Mouse (Mus musculus) forebrain, embryonic 15.5 days (tissue): ENCODE results near the gene Fbxl17. TPM values are rescaled to one million over a fixed set of nuclear protein-coding genes. Genes with fewer than 3 reads are reported as not detected.

ENCODE experiments used
- ATAC-seq: fragments of 200-750 bp; cut with Nextera tagmentation; replicated peaks from 2 replicates; pipeline ENCODE4 v1.8.0; 2017; ENCODE audit warnings: mild to moderate bottlenecking, moderate TSS enrichment, moderate library complexity
- H3K27ac ChIP-seq: fragments of 300-500 bp; sonication (generic); replicated peaks from 2 replicates; pipeline ENCODE4 v1.5.1; 2015; ENCODE audit warnings: mild to moderate bottlenecking, inconsistent platforms
- H3K27me3 ChIP-seq: fragments of 300-500 bp; sonication (generic); 2 replicates; pipeline ENCODE4 v1.6.1; 2015; ENCODE audit warnings: inconsistent platforms
- H3K36me3 ChIP-seq: fragments of 300-500 bp; sonication (generic); 2 replicates; pipeline ENCODE4 v1.6.1; 2015; ENCODE audit warnings: mild to moderate bottlenecking, inconsistent platforms
- H3K4me1 ChIP-seq: fragments of 300-500 bp; sonication (generic); 2 replicates; pipeline ENCODE4 v1.6.1; 2015; ENCODE audit warnings: inconsistent platforms
- H3K4me2 ChIP-seq: fragments of 300-500 bp; sonication (generic); replicated peaks from 2 replicates; pipeline ENCODE4 v1.6.1; 2015; ENCODE audit warnings: mild to moderate bottlenecking, inconsistent platforms
- H3K4me3 ChIP-seq: fragments of 300-500 bp; sonication (generic); 2 replicates; pipeline ENCODE4 v1.5.1; 2015; ENCODE audit warnings: mild to moderate bottlenecking, inconsistent platforms
- H3K9ac ChIP-seq: fragments of 300-500 bp; sonication (generic); replicated peaks from 2 replicates; pipeline ENCODE4 v1.6.1; 2015; ENCODE audit warnings: mild to moderate bottlenecking, inconsistent platforms
- H3K9me3 ChIP-seq: fragments of 300-500 bp; sonication (generic); 2 replicates; pipeline ENCODE4 v1.6.1; 2016; ENCODE audit warnings: inconsistent platforms
- WGBS: fragments of 180-500 bp; shearing (Covaris S2); methylation state at CpG from one replicate; pipeline ENCODE4 v1.1.7; 2015; ENCODE audit warnings: mixed read lengths; 5-methylcytosine and 5-hydroxymethylcytosine counted together
- polyA plus RNA-seq: library from polyadenylated mRNA; unstranded; fragments of >200 nt; fragmentation: Nextera tagmentation; extraction: Ambion mirVana; gene quantifications from 2 replicates; pipeline ENCODE4 v1.2.1, GENCODE M21; 2015

The Fbxl17 gene
- polyA plus RNA-seq, 1 experiment from 2014 or later: 8.7 TPM

- H3K9ac ChIP-seq: no peak overlapping the region
- no peaks in the 10 kb centered on the region for H3K27me3 ChIP-seq
- no peaks in the 10 kb centered on the region for H3K36me3 ChIP-seq
- ATAC-seq: no peak
- H3K4me1 ChIP-seq: no peaks in the 10 kb centered on the region
- no peak overlapping the region for H3K27ac ChIP-seq
- no peak overlapping the region for H3K4me3 ChIP-seq
- 0 out of 2 replicates have a peak, but pooled peaks cover 4% of the 10 kb centered on the region for H3K9me3 ChIP-seq
- H3K4me2 ChIP-seq: no peak overlapping the region
- 100% methylated on average over 1 of the region's 1 CpGs for WGBS
Observed at GRCm38 (mm10) chr17:63413973-63414580, 85.7 kb downstream of the Fbxl17 start.

GRCm38 (mm10) chr17:63411564-63411963 lies 88.3 kb downstream of the Fbxl17 start:
- H3K4me2 ChIP-seq: no peak overlapping the region
- H3K4me3 ChIP-seq: no peak overlapping the region
- H3K9ac ChIP-seq: no peak overlapping the region
- H3K27ac ChIP-seq: no peak overlapping the region
- WGBS: 84% methylated on average over 3 of the region's 3 CpGs
- H3K36me3 ChIP-seq: no peaks in the 10 kb centered on the region
- no peaks in the 10 kb centered on the region for H3K4me1 ChIP-seq
- H3K27me3 ChIP-seq: no peaks in the 10 kb centered on the region
- no peak for ATAC-seq
- 0 out of 2 replicates have a peak, but pooled peaks cover 4% of the 10 kb centered on the region for H3K9me3 ChIP-seq

GRCm38 (mm10) chr17:63410101-63410500 lies 89.7 kb downstream of the Fbxl17 start:
- Histone ChIP-seq H3K27me3 (no peaks in the 10 kb centered on the region), H3K27ac (no peak overlapping the region), H3K9me3 (0 out of 2 replicates have a peak, but pooled peaks cover 4% of the 10 kb centered on the region), H3K9ac (no peak overlapping the region), H3K4me3 (no peak overlapping the region), H3K36me3 (no peaks in the 10 kb centered on the region), H3K4me1 (peaks cover 5% of the 10 kb centered on the region), H3K4me2 (no peak overlapping the region)
- ATAC-seq: no peak
- WGBS: 94% methylated on average over 2 of the region's 2 CpGs

GRCm38 (mm10) chr17:63405955-63406354 lies 93.9 kb downstream of the Fbxl17 start:
- Histone ChIP-seq H3K27me3 (no peaks in the 10 kb centered on the region), H3K4me1 (peaks cover 30% of the 10 kb centered on the region), H3K36me3 (no peaks in the 10 kb centered on the region), H3K4me2 (no peak overlapping the region), H3K27ac (no peak overlapping the region), H3K4me3 (no peak overlapping the region), H3K9ac (no peak overlapping the region), H3K9me3 (no peaks in the 10 kb centered on the region)
- WGBS: 79% methylated on average over 4 of the region's 4 CpGs
- no peak for ATAC-seq

GRCm38 (mm10) chr17:63405471-63405870 lies 94.3 kb downstream of the Fbxl17 start:
- Histone ChIP-seq H3K9me3 (no peaks in the 10 kb centered on the region), H3K9ac (no peak overlapping the region), H3K36me3 (no peaks in the 10 kb centered on the region), H3K4me1 (peaks cover 30% of the 10 kb centered on the region), H3K4me2 (no peak overlapping the region), H3K27me3 (no peaks in the 10 kb centered on the region), H3K27ac (no peak overlapping the region), H3K4me3 (no peak overlapping the region)
- no peak for ATAC-seq
- WGBS: 80% methylated on average over 4 of the region's 4 CpGs

GRCm38 (mm10) chr17:63404968-63405367 lies 94.8 kb downstream of the Fbxl17 start:
- no peak overlapping the region for H3K27ac ChIP-seq
- no peaks in the 10 kb centered on the region for H3K27me3 ChIP-seq
- no peak overlapping the region for H3K9ac ChIP-seq
- no peak overlapping the region for H3K4me3 ChIP-seq
- WGBS: 21% methylated on average over 2 of the region's 2 CpGs
- no peaks in the 10 kb centered on the region for H3K9me3 ChIP-seq
- H3K36me3 ChIP-seq: no peaks in the 10 kb centered on the region
- peak; percentile 49; the same call in 1 of the 2 replicates for ATAC-seq
- no peak overlapping the region for H3K4me2 ChIP-seq
- H3K4me1 ChIP-seq: peaks cover 30% of the 10 kb centered on the region

- no peak overlapping the region for H3K4me3 ChIP-seq
- H3K4me1 ChIP-seq: peaks cover 30% of the 10 kb centered on the region
- H3K9me3 ChIP-seq: no peaks in the 10 kb centered on the region
- H3K27ac ChIP-seq: peak overlapping the region; percentile 12
- no peak overlapping the region for H3K9ac ChIP-seq
- H3K27me3 ChIP-seq: no peaks in the 10 kb centered on the region
- no peak overlapping the region for H3K4me2 ChIP-seq
- peak; percentile 36 for ATAC-seq
- H3K36me3 ChIP-seq: no peaks in the 10 kb centered on the region
Observed at GRCm38 (mm10) chr17:63403801-63404415, 95.9 kb downstream of the Fbxl17 start.

- Histone ChIP-seq H3K27ac (peak overlapping the region; percentile 12), H3K4me3 (no peak overlapping the region), H3K27me3 (no peaks in the 10 kb centered on the region), H3K36me3 (no peaks in the 10 kb centered on the region), H3K9ac (no peak overlapping the region), H3K4me2 (no peak overlapping the region), H3K9me3 (no peaks in the 10 kb centered on the region), H3K4me1 (peaks cover 30% of the 10 kb centered on the region)
- 80% methylated on average over 13 of the region's 13 CpGs for WGBS
- peak; percentile 26 for ATAC-seq
Observed at GRCm38 (mm10) chr17:63402741-63403681, 96.8 kb downstream of the Fbxl17 start.

GRCm38 (mm10) chr17:63402170-63402569 lies 97.6 kb downstream of the Fbxl17 start:
- Histone ChIP-seq H3K9ac (no peak overlapping the region), H3K4me2 (no peak overlapping the region), H3K27me3 (no peaks in the 10 kb centered on the region), H3K27ac (no peak overlapping the region), H3K9me3 (no peaks in the 10 kb centered on the region), H3K36me3 (no peaks in the 10 kb centered on the region), H3K4me3 (no peak overlapping the region), H3K4me1 (peaks cover 30% of the 10 kb centered on the region)
- ATAC-seq: no peak
- WGBS: 81% methylated on average over 3 of the region's 3 CpGs

- Histone ChIP-seq H3K4me3 (no peak overlapping the region), H3K27me3 (no peaks in the 10 kb centered on the region), H3K9me3 (no peaks in the 10 kb centered on the region), H3K4me2 (no peak overlapping the region), H3K9ac (no peak overlapping the region), H3K4me1 (peaks cover 30% of the 10 kb centered on the region), H3K27ac (no peak overlapping the region), H3K36me3 (no peaks in the 10 kb centered on the region)
- WGBS: 84% methylated on average over 5 of the region's 5 CpGs
- no peak for ATAC-seq
Observed at GRCm38 (mm10) chr17:63400640-63401039, 99.2 kb downstream of the Fbxl17 start.

- no peaks in the 10 kb centered on the region for H3K27me3 ChIP-seq
- no peak overlapping the region for H3K27ac ChIP-seq
- no peak overlapping the region for H3K4me2 ChIP-seq
- no peak overlapping the region for H3K9ac ChIP-seq
- H3K36me3 ChIP-seq: no peaks in the 10 kb centered on the region
- H3K9me3 ChIP-seq: no peaks in the 10 kb centered on the region
- no peak for ATAC-seq
- 93% methylated on average over 8 of the region's 8 CpGs for WGBS
- peaks cover 22% of the 10 kb centered on the region for H3K4me1 ChIP-seq
- H3K4me3 ChIP-seq: no peak overlapping the region
Observed at GRCm38 (mm10) chr17:63399816-63400215, 100.0 kb downstream of the Fbxl17 start.

- Histone ChIP-seq H3K9me3 (no peaks in the 10 kb centered on the region), H3K36me3 (no peaks in the 10 kb centered on the region), H3K27ac (no peak overlapping the region), H3K9ac (no peak overlapping the region), H3K4me2 (no peak overlapping the region), H3K27me3 (no peaks in the 10 kb centered on the region), H3K4me3 (no peak overlapping the region), H3K4me1 (no peaks in the 10 kb centered on the region)
- ATAC-seq: no peak
- WGBS: 83% methylated on average over 4 of the region's 4 CpGs
Observed at GRCm38 (mm10) chr17:63391506-63391905, 108.3 kb downstream of the Fbxl17 start.
